Mouse (Mus musculus) hindbrain, postnatal 0 days (tissue): ENCODE measurements around the gene Cep131. TPM values are rescaled to one million over a fixed set of nuclear protein-coding genes. Genes with fewer than 3 reads are reported as not detected.

Experiments
- ATAC-seq: fragments of 200-750 bp; cut with Nextera tagmentation; 2 replicates; pipeline ENCODE4 v1.8.0; 2017; ENCODE audit warnings: mild to moderate bottlenecking, moderate TSS enrichment, moderate library complexity
- DNase-seq: peaks from one replicate; pipeline ENCODE4 v3.0.0-alpha.2; 2015; ENCODE audit warnings: low spot score
- H3K27ac ChIP-seq: fragments of 300-500 bp; sonication (generic); 2 replicates; pipeline ENCODE4 v1.5.1; 2014; ENCODE audit warnings: mild to moderate bottlenecking
- H3K27me3 ChIP-seq: fragments of 300-500 bp; sonication (generic); 2 replicates; pipeline ENCODE4 v1.6.1; 2014; ENCODE audit warnings: low read length, mixed read lengths; ENCODE audit not compliant: insufficient read depth
- H3K36me3 ChIP-seq: fragments of 300-500 bp; sonication (generic); 2 replicates; pipeline ENCODE4 v1.6.1; 2014; ENCODE audit warnings: low read length, mixed read lengths; ENCODE audit not compliant: insufficient read depth
- H3K4me1 ChIP-seq: fragments of 300-500 bp; sonication (generic); 2 replicates; pipeline ENCODE4 v1.6.1; 2014; ENCODE audit warnings: antibody characterized with exemption, low read length, mixed read lengths; ENCODE audit not compliant: insufficient read depth
- H3K4me2 ChIP-seq: fragments of 300-500 bp; sonication (generic); 2 replicates; pipeline ENCODE4 v1.6.1; 2014; ENCODE audit warnings: low read depth, mild to moderate bottlenecking, low read length, moderate library complexity, mixed read lengths
- H3K4me3 ChIP-seq: fragments of 300-500 bp; sonication (generic); 2 replicates; pipeline ENCODE4 v1.5.1; 2014; ENCODE audit warnings: low read length
- H3K9ac ChIP-seq: fragments of 300-500 bp; sonication (generic); replicated peaks from 2 replicates; pipeline ENCODE4 v1.6.1; 2014; ENCODE audit warnings: mild to moderate bottlenecking, low read length, moderate library complexity, mixed read lengths
- H3K9me3 ChIP-seq: fragments of 300-500 bp; sonication (generic); 2 replicates; pipeline ENCODE4 v1.6.1; 2016; ENCODE audit warnings: low read length, mixed read lengths
- CTCF ChIP-seq: IDR thresholded peaks from 2 replicates; pipeline ENCODE4 v1.5.1; 2016; ENCODE audit warnings: antibody characterized with exemption, control low read depth, low read depth
- WGBS: fragments of 180-500 bp; shearing (Covaris S2); extraction: QIAGEN DNeasy Blood & Tissue Kit; methylation state at CpG from one replicate; pipeline ENCODE4 v1.1.7; 2014; 5-methylcytosine and 5-hydroxymethylcytosine counted together
- polyA plus RNA-seq: library from polyadenylated mRNA; unstranded; fragments of >200 nt; fragmentation: Nextera tagmentation; extraction: Ambion mirVana; gene quantifications from 2 replicates; pipeline ENCODE4 v1.2.1, GENCODE M21; 2015
- total RNA-seq: library from RNA; depleted of rRNA; stranded (reverse); fragments of >200 nt; gene quantifications from 2 replicates; pipeline ENCODE4 v1.2.3, GENCODE M21; 2014

Gene Cep131
- total and polyA plus RNA-seq, 2 experiments from 2014 or later, result 18.5 to 26.4 TPM

DNA sequence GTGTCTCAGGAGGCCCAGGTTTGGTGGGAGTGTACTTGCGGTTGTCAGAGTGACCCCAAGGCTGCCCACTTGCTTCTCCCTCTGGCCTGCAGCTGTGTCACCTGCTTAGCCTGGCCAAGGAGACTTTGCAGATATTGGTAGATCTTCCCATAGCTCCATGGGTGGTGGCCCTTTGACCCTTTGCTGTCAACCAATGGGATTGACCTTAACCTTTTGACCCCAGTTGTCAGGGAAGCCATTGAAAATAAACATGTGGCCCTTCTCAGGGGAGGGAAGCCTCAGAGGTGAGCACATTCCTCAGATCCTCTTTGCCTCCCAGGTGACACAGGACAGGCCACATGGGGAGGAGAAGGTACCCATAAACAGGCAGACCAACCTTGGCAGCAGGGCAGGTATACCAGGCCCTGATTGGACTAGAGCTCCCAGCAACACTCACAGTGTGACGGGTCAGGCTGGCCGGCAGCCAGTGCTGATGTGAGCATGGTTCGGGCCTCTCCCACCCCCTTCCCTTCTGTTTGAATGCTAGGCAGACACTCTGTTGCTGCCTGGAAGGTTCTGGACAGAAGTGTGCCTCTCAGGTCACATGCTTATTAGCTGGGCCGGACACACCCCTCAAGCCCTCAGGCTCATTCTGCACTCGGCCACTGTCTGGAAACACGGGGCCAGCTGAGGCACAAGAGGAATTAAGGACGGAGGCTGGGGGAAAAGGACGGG, 57.0 kb downstream of the Cep131 start:
- WGBS, result 46% methylated on average over 9 of the region's 9 CpGs
- peaks cover 7% of the 10 kb centered on the region for H3K4me1 ChIP-seq
- no peaks in the 10 kb centered on the region for H3K9me3 ChIP-seq
- ATAC-seq, result peak; percentile 14; the same call in 1 of the 2 replicates
- H3K4me3 ChIP-seq, result no peak overlapping the region
- DNase-seq, result no peak
- no peaks in the 10 kb centered on the region for H3K36me3 ChIP-seq
- no peak overlapping the region for H3K27ac ChIP-seq
- H3K4me2 ChIP-seq, result no peak overlapping the region
- H3K9ac ChIP-seq, result no peak overlapping the region
- no peaks in the 10 kb centered on the region for H3K27me3 ChIP-seq
- no peak for TF ChIP-seq CTCF

DNA sequence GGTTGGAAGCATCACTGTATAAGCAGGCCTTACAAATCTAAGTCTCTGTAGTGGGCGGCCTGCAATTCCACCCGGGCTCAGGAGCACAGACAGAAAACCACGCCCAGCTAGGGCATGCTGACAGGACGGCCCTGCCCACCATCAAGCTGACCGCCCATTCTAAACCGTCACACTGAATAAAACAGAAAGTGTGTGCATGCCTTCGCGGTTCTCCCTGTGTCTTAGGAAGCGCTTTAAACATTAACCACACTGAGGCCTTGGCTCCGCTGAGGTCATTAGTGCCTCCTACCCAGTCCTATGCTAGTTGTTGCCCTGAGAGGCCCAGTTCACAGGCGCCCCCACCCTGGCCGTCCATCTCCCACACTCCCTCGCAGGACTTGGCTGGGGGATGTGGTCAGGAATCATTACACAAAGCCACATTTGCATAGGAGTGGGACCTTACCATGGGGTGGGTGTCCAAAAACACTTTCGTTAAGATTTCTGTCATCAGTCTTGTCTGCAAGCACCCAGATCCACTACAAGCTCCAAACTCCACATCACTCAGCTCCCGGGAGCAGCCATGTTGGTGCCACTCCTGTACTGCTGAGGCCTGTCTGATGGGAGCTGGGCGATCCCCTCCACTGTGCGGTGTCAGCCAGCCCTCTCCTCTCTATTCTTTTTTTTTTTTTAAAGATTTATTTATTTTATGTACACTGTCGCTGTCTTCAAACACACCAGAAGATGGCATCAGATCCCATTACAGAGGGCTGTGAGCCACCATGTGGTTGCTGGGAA, 58.1 kb downstream of the Cep131 start:
- DNase-seq, result no peak
- no peak overlapping the region for H3K9ac ChIP-seq
- no peak overlapping the region for H3K4me2 ChIP-seq
- no peak for ATAC-seq
- no peaks in the 10 kb centered on the region for H3K27me3 ChIP-seq
- WGBS, result 56% methylated on average over 18 of the region's 18 CpGs
- TF ChIP-seq CTCF, result no peak
- peaks cover 8% of the 10 kb centered on the region for H3K4me1 ChIP-seq
- no peaks in the 10 kb centered on the region for H3K36me3 ChIP-seq
- H3K9me3 ChIP-seq, result no peaks in the 10 kb centered on the region
- no peak overlapping the region for H3K4me3 ChIP-seq
- no peak overlapping the region for H3K27ac ChIP-seq

DNA sequence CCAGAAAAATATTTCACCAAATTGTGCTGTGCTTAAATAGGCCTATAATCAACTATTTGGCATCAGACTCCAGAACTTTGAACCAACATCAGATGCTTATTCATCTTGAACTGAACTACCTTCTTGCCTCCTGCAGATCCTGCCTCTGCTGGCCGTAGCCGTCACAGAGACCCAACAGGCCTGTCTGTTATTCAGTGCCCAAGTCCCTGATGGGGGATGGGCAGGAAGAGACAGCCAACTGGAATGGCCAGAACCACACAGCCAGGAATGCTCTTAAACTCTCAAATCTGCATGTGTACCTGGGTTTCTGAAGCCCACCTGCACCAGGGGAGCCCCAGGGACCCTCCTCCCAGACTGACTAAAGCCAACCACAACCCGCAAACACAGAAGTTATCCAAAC, 59.7 kb downstream of the Cep131 start:
- H3K36me3 ChIP-seq, result no peaks in the 10 kb centered on the region
- no peak overlapping the region for H3K9ac ChIP-seq
- ATAC-seq (no peak), DNase-seq (no peak)
- no peak for TF ChIP-seq CTCF
- H3K4me2 ChIP-seq, result no peak overlapping the region
- no peaks in the 10 kb centered on the region for H3K9me3 ChIP-seq
- peaks cover 20% of the 10 kb centered on the region for H3K4me1 ChIP-seq
- no peak overlapping the region for H3K27ac ChIP-seq
- H3K4me3 ChIP-seq, result no peak overlapping the region
- WGBS, result 68% methylated on average over 3 of the region's 3 CpGs
- H3K27me3 ChIP-seq, result no peaks in the 10 kb centered on the region

DNA sequence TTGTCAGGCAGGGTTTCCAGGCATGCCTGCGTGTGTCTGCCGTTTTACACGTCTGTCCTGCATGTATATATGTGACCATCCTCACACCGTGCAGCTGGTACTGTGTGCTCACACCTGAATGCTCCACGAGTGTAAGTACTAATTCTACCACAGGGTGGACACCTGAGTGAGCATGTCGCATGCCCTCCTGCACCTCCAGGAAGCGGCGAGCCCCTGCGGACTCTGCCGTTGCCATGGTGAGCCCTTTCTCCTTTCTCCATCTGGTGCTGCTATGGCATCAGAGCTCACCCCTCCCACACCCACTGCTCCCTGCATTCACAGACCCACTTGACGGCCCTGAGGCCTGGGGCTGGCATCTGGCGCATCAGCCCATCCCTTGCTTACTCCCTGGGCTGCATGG, 63.8 kb downstream of the Cep131 start:
- Histone ChIP-seq H3K27me3 (no peaks in the 10 kb centered on the region), H3K36me3 (no peaks in the 10 kb centered on the region), H3K4me2 (peak overlapping the region; percentile 18; the same call in 1 of the 2 replicates), H3K9me3 (no peaks in the 10 kb centered on the region), H3K4me1 (peaks cover 13% of the 10 kb centered on the region), H3K27ac (peak overlapping the region; percentile 72), H3K4me3 (no peak overlapping the region), H3K9ac (peak overlapping the region; percentile 28)
- peak; percentile 62 for TF ChIP-seq CTCF
- peak; percentile 82 for ATAC-seq
- peak; percentile 82 for DNase-seq
- WGBS, result 16% methylated on average over 12 of the region's 12 CpGs

DNA sequence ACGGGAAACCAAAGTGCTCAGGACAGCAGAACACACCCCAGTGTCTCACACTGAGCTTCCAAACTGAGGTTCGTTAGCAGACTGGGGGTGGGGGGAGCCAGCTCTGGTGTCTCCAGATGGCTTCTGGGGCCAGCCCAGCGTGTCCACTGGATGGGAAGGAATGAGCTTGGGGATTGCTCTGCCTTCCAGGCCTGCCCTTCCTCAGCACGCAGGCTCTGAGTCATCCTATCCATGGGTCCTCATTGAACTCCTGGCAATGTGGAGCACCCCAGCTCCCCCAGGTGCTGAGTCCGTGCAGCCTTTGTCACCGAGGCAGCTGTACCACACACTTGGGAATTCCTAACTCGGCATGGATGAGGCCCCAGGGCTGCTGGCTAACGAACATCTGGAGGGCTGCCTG, 64.4 kb downstream of the Cep131 start:
- no peak for TF ChIP-seq CTCF
- Histone ChIP-seq H3K27ac (peak overlapping the region; percentile 72; the same call in 1 of the 2 replicates), H3K9ac (no peak overlapping the region), H3K4me2 (no peak overlapping the region), H3K9me3 (no peaks in the 10 kb centered on the region), H3K27me3 (no peaks in the 10 kb centered on the region), H3K4me3 (no peak overlapping the region), H3K36me3 (no peaks in the 10 kb centered on the region), H3K4me1 (peaks cover 13% of the 10 kb centered on the region)
- ATAC-seq (no peak), DNase-seq (no peak)
- WGBS, result 37% methylated on average over 8 of the region's 8 CpGs

DNA sequence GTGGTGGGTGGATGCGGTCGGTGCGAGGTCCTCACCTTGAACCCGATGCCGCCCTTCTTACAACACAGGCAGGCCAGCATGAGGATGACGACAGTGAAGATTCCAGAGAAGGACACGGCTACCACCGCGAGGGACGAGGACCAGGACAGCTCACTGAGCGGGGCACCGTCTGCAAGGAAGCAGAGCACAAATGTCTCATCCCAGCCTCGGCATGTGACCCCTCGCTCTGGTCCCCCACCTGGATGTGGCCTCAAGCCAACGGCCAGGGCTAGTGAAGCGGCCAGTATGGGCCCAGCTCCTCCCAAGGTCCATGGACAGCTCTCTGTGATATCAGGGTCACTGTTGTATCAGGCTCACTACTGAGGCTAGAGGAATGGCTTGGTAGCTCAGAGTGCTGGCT, 65.3 kb downstream of the Cep131 start:
- Histone ChIP-seq H3K27me3 (no peaks in the 10 kb centered on the region), H3K36me3 (no peaks in the 10 kb centered on the region; the same call in 1 of the 2 replicates), H3K4me2 (no peak overlapping the region), H3K27ac (no peak overlapping the region), H3K9ac (no peak overlapping the region), H3K4me3 (no peak overlapping the region), H3K4me1 (peaks cover 13% of the 10 kb centered on the region), H3K9me3 (no peaks in the 10 kb centered on the region)
- no peak for ATAC-seq
- DNase-seq, result no peak
- WGBS, result 84% methylated on average over 16 of the region's 16 CpGs
- no peak for TF ChIP-seq CTCF
